Mouse (Mus musculus): Measurements from ENCODE around the gene C130050O18Rik.

C130050O18Rik gene

DNA sequence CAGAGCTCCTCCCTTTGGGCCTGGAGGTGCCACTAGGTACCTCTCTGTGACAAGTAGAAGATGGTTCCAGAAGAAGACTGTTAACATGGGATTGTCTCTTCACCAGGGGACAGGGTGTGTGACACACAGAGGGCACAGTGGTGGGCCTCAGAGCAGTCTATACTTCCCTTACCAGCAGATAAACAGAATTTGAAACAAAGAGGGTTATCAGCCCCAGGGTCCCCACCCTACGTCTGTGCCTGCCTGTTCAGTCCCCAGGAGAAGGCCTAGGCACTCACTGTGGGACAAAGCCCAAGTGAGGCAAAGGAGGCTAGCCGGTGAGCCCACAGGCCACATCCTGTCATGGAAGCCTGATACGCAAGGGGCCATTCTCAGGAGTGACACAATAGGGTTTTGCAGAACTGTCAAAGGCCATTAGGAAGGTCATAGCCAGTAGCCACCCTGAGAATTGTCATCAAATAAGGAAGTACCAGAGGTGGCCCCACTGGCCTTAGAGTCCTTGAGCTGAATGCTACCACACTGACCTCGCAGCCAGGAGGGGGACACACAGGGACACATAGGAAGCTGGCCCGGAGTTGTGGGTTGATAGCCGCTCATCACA lies at the start of gene C130050O18Rik:
TSS of gene C130050O18Rik (plus strand) at position 480 of the 601 bp plus-strand sequence.
- DNase-seq (ENCODE audit: low spot score in 2 of 2), result no peak

DNA sequence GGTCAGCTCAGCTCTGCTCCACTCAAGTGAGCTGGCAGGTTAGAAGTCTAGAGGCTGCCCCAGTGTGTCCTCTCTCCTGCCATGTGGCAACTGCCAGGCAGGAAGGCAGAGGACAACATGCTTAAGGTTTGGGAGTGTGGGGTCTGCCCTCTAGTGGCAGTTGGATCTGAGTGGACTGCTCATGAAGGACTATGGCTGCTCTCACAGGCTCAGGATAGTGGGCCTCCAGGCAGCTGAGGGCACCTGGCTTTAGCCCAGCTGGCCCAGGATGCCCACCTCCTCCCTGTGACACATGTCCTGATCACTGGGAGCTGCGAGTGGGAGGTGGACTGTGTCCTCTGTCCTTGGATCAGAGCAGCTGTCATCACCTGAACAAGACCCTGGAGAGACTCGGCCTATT lies 46.4 kb upstream of the C130050O18Rik start:
- DNase-seq (ENCODE audit: low spot score in 2 of 2), result no peak

- DNase-seq (ENCODE audit: low spot score in 2 of 2), result no peak
Observed at GRCm38 (mm10) chr5:139359244-139359643, 45.8 kb upstream of the C130050O18Rik start.

DNA sequence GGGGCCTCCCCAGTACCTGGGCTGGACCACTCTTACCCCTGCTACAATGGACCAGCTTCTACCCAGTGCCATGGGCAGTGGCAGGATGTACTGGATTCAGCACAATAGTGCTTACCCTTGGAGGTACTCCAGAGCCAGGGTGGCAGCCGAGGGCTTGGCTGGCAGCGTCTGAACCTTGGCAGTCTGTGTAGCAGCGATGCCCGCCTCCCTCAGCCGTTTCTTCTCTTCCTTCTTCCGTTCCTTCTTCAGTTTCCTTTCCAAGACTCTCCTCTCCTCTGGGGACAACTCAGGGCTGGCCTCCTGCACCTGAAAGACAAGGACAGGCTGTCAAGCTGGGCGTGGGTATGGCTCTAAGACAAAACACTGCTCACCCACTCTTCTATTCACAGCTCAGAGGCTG lies 41.2 kb upstream of the C130050O18Rik start:
- no peak for DNase-seq (ENCODE audit: low spot score in 2 of 2)

GRCm38 (mm10) chr5:139364260-139364910 lies 40.7 kb upstream of the C130050O18Rik start:
- DNase-seq (ENCODE audit: low spot score in 2 of 2), result peak; percentile 74 to 90

DNA sequence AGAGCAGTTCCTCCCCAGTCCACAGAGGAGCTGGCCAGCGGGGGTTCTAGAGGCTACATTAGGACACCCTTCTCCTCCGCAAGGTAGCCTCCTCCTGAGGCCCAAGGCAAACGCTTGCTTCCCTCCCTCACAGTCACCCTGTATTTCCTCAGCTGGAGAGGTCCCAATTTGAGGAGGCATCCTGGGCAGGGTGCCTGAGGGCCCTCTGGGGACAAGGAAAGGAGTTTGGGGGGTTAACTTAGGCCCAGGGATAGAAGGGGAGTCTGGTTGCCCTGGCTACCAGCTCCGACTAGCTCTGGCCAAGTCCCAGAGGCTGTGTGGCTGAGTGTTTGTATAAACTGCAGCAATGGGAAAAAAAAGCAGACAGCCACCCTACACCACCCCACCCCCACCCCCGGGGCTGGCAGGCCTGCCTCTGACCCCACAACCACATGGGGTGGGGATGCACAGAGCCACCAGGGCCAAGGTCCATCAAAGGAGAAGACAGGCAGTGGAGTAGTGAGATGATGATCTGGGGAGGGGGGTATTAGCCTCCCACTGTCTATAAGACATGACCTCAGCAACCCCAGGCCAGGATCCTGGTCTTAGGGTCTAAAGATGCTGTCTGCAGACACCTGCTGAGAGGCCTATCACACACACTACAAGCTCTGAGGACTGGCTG lies 40.0 kb upstream of the C130050O18Rik start:
- DNase-seq (ENCODE audit: low spot score in 2 of 2), result no peak

DNA sequence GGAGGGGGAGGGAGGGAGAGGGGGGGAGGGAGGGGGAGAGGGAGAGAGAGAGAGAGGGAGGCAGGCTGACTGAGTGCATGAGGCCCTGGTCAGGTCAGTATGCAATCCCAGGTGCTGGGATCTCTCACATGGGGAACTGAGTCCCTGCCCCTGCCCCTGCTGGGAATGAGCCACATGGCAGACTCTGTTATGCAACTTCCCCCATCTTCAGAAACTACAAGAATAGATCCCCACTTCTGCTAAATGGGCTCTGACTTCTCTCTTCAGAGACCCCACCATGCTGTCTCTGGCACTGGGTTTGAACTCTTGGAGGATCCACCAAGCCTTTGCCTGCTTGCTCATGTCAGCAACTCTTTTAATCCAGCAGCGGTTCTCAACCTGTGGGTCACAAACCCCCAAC lies 39.3 kb upstream of the C130050O18Rik start:
- no peak for DNase-seq (ENCODE audit: low spot score in 2 of 2)

- no peak for DNase-seq (ENCODE audit: low spot score in 2 of 2)
Observed at GRCm38 (mm10) chr5:139366484-139366883, 38.6 kb upstream of the C130050O18Rik start.

- no peak for DNase-seq (ENCODE audit: low spot score in 2 of 2)
Observed at GRCm38 (mm10) chr5:139367884-139368458, 37.1 kb upstream of the C130050O18Rik start.

- DNase-seq (ENCODE audit: low spot score in 2 of 2), result no peak
Observed at GRCm38 (mm10) chr5:139368638-139369320, 36.3 kb upstream of the C130050O18Rik start.

GRCm38 (mm10) chr5:139370336-139370735 lies 34.7 kb upstream of the C130050O18Rik start:
- DNase-seq (ENCODE audit: low spot score in 2 of 2), result no peak

GRCm38 (mm10) chr5:139371118-139371517 lies 34.0 kb upstream of the C130050O18Rik start:
- DNase-seq (ENCODE audit: low spot score in 2 of 2), result no peak

DNA sequence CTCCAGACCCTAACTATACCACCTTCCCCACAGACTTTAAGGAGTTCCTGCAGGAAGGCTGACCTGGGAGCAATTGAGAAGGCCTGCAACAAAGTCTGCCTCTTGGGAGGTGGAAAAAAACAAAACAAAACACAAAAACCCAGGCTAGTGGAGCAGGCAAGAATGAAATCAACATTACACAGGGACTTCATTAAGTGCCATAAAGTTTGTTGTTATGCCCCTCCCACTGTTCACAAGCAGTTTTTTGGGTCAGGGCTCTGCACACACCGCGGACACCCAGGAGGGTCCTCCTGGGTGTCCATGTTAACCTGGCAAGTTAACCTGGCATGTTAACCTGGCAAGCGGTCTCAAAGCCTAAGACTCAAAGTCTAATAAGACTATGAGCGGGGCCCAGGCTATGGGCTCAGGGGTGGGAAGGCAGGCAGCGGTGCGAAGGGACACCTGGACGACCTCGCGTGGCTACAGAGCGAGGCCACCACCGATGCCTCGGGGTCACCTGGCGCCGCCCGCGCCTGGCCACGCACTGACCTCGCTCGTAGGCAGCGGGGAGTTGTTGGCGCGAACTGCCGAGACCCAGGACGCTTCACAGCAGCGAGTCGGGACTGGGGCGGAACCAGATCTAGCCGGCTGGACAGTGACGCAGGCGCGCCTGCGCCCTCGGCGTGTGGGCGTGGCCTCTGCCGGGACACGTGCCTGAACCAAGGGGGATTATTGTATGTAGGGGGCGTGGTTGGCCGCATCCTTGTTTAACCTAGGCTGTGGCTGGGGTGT lies 33.3 kb upstream of the C130050O18Rik start:
- DNase-seq (ENCODE audit: low spot score in 2 of 2), result peak; percentile 91 to 93

GRCm38 (mm10) chr5:139373126-139373525 lies 32.0 kb upstream of the C130050O18Rik start:
- DNase-seq (ENCODE audit: low spot score in 2 of 2), result no peak

DNA sequence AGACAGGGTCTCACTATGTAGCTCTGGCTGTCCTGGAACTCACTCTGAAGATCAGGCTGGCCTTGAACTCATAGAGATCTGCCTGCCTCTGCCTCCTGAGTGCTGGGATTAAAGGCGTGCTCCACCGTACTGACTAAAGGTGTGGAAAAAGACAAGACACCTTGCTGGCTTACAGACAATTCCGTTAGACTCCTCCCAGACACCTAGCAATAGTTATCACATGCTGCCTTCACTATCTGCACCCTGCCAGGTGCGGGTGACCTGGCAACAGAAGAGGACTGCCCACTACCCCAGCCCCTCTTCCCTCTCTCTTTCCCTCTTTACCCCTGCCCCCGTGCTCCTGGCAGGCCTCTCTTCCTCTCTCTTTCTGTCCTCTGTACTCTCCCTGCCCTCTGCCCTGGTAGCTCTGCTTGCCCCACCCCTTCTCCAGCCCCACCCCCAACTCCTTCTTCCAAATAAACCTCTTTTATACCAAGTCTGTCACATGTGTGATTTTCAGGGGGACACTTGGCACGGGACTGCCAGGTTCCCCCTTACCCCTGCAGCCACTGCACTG lies 31.1 kb upstream of the C130050O18Rik start:
- DNase-seq (ENCODE audit: low spot score in 2 of 2), result no peak

- no peak for DNase-seq (ENCODE audit: low spot score in 2 of 2)
Observed at GRCm38 (mm10) chr5:139374841-139375240, 30.2 kb upstream of the C130050O18Rik start.

DNA sequence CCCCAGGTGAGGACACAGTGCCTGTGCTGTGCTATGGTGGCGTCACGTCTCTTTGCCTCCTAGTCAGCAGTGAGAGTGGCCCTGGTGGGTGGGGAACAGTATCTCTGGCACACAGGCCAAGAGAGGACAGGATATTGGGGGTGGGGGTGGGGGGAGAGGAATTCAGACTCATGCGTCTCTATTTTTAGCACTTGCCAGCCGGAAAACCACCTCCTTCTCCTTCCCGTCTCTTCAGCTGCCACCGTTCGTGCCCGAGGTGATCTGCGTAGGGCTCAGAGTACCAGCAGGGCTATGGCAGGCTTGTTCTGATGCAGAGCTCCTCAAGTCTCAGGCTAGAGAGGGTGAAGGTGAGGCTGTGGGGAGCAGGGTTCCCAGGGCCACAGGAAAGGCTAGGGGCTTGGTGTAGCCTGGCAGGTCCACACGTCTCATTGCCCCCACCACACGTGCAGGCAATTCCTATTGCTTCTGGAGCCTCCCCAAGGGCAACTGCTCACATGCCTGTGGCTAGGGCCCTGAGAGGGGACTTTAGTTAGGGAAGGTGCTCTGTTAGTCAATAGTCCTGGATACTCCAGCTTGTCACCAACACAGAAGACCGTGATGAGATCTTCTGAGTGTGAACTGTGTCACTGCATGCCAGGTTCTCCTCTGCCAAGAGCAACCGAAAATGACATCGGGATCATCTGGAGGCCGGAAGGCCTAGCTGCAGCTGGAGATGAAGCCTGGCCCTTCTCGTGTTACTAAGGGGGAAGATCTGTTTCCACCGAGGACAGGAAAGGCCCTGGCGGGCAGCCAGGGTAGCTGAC lies 27.4 kb upstream of the C130050O18Rik start, which contains the start of gene Gpr146:
TSS of gene Gpr146 (plus strand) at position 230 of the 803 bp plus-strand sequence.
- DNase-seq (ENCODE audit: low spot score in 2 of 2), result no peak

DNA sequence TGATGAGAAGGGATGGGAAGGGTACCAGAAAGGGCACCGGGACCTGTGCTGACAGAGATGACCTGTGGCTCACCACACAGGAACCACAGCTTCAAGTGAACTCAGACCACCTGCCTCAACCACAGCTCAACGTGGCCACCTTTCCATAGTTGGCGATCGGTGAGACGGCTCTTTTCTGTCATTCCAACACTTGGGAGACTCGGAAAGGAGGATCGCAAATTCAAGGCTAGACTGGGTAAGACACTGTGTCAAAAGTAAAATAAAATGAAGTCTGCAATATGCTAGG lies 26.9 kb upstream of the C130050O18Rik start:
- DNase-seq (ENCODE audit: low spot score in 2 of 2), result no peak

- peak in 1 of 2 experiments; percentile 58 for DNase-seq (ENCODE audit: low spot score in 2 of 2)
Observed at GRCm38 (mm10) chr5:139378986-139379629, 26.0 kb upstream of the C130050O18Rik start.
